Mouse (Mus musculus): Measurements from ENCODE around the gene Msmo1.

DNA sequence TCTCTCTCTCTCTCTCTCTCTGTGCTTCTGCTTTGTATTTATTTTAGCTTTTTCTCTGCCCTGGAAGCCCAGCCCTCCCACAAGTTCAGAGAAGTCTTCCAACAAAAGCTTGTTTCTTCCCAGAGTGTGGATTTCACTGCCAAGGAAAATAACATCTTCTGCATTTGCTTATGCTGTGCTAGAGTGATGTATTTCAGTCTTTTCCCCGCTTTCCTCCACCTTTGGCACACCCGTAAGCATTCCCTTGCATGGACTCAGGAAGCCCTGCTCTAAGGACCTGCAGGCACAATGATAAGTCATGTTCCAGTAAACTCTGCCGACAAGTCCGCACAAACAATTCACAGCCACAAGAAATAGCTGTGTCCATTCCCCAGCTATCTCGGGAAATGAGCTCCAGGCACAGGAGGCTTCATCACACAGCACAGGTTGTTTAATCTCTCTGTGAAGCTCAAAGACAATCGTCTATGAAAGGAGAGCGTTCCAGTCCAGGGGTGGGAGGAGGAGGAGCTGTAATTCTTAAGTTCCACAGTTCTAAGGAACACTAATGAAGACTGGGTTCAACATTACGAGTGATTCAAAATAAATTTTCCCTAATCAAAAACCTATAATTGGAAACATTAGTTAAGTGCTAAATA is 58.5 kb downstream of the Msmo1 start:
- TF ChIP-seq POLR2A (IDR thresholded peaks at IDR 0.05; ENCODE audit: extremely low read depth, insufficient read depth, low read length) = no peak
- no peak for TF ChIP-seq CTCF (IDR thresholded peaks at IDR 0.05; ENCODE audit: low read depth, low read length)

Data from liver, adult 2 months (tissue).